Mouse (Mus musculus) heart, embryonic 15.5 days (tissue): ENCODE measurements at regions not wholly inside any gene's neighbourhood (a gene's known extent, or its start where the extent isn't known, plus 50 kb on each side); places are given as distances from the start of the nearest gene placed in this dataset.

Experiments used
- ATAC-seq: fragments of 200-750 bp; cut with Nextera tagmentation; replicated peaks from 2 replicates; pipeline ENCODE4 v1.8.0; 2017; ENCODE audit warnings: low read depth, moderate TSS enrichment; ENCODE audit not compliant: insufficient number of reproducible peaks, insufficient read depth, low FRiP score
- H3K27ac ChIP-seq: fragments of 300-500 bp; sonication (generic); 2 replicates; pipeline ENCODE4 v1.5.1; 2015; ENCODE audit warnings: mild to moderate bottlenecking, inconsistent platforms
- H3K27me3 ChIP-seq: fragments of 300-500 bp; sonication (generic); 2 replicates; pipeline ENCODE4 v1.6.1; 2015; ENCODE audit warnings: inconsistent platforms
- H3K36me3 ChIP-seq: fragments of 300-500 bp; sonication (generic); 2 replicates; pipeline ENCODE4 v1.6.1; 2015; ENCODE audit warnings: mild to moderate bottlenecking, inconsistent platforms
- H3K4me1 ChIP-seq: fragments of 300-500 bp; sonication (generic); replicated peaks from 2 replicates; pipeline ENCODE4 v1.6.1; 2015; ENCODE audit warnings: inconsistent platforms
- H3K4me2 ChIP-seq: fragments of 300-500 bp; sonication (generic); 2 replicates; pipeline ENCODE4 v1.6.1; 2015; ENCODE audit warnings: inconsistent platforms, mild to moderate bottlenecking, moderate library complexity
- H3K4me3 ChIP-seq: fragments of 300-500 bp; sonication (generic); 2 replicates; pipeline ENCODE4 v1.5.1; 2015; ENCODE audit warnings: mild to moderate bottlenecking, inconsistent platforms
- H3K9ac ChIP-seq: fragments of 300-500 bp; sonication (generic); 2 replicates; pipeline ENCODE4 v1.6.1; 2015; ENCODE audit warnings: mild to moderate bottlenecking, inconsistent platforms
- H3K9me3 ChIP-seq: fragments of 300-500 bp; sonication (generic); replicated peaks from 2 replicates; pipeline ENCODE4 v1.6.1; 2016; ENCODE audit warnings: inconsistent platforms
- WGBS: fragments of 180-500 bp; shearing (Covaris S2); methylation state at CpG from one replicate; pipeline ENCODE4 v1.1.7; 2015; ENCODE audit warnings: mixed read lengths; 5-methylcytosine and 5-hydroxymethylcytosine counted together

DNA sequence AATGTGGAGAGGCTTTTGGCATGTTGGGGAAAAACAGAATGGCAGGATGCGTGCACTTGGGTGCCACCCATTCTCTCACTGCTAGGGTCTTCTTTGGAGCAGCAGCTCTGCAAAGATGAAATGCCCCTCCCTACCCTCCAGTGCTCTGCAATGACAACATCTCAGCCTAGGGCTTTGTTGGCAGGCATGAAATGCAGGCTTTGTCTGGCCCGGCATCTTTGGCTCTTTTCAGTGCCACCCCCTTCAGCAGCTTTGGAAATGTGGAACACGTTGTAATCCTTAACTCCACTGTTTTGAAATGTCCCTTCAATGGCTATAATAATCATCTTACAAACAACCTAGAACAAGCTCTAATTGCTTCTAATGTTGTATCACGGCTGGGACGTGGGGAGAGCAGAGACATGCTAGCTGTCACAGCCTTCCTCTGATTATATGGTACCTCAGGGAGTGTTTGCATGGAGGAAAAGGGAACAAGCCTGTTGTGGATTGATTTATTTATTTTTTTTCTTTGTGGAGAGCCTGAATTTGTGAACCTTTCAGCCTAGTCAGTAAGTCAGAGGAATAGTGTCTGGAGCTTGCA is 581.6 kb upstream of the Kirrel3 start:
- ATAC-seq = no peak
- WGBS = 59% methylated on average over 5 of the region's 5 CpGs
- no peaks in the 10 kb centered on the region for H3K9me3 ChIP-seq

DNA sequence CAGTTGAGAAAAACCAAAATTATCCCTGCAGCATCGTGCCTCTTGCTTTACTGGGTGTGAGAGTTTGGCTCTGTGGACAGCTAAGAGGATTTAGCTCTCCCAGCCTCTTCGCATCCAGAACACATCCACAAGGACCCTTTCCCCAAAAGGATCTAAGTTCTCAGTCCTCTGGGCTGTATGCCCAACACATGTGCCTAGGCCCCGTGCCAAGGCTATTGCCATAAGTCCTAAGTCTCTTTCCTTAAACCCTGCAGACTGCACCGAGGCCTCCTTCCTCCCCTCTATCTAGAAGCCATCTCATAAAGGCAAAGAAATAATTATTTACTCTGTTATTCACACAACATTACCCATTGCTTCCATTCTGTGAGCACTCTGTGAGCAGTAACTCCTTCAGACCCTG is 570.8 kb upstream of the Kirrel3 start:
- no peak for ATAC-seq
- Histone ChIP-seq H3K27me3 (no peaks in the 10 kb centered on the region), H3K4me3 (no peak overlapping the region), H3K36me3 (no peaks in the 10 kb centered on the region), H3K4me2 (no peak overlapping the region), H3K4me1 (no peaks in the 10 kb centered on the region), H3K27ac (no peak overlapping the region), H3K9ac (no peak overlapping the region), H3K9me3 (no peaks in the 10 kb centered on the region)
- 67% methylated on average over 4 of the region's 4 CpGs for WGBS

More for the DNA sequence above, 581.6 kb upstream of the Kirrel3 start:
- H3K36me3 ChIP-seq = no peaks in the 10 kb centered on the region
- H3K27ac ChIP-seq = no peak overlapping the region
- no peak overlapping the region for H3K4me2 ChIP-seq
- H3K27me3 ChIP-seq = no peaks in the 10 kb centered on the region
- H3K4me1 ChIP-seq = no peaks in the 10 kb centered on the region
- no peak overlapping the region for H3K4me3 ChIP-seq
- no peak overlapping the region for H3K9ac ChIP-seq

DNA sequence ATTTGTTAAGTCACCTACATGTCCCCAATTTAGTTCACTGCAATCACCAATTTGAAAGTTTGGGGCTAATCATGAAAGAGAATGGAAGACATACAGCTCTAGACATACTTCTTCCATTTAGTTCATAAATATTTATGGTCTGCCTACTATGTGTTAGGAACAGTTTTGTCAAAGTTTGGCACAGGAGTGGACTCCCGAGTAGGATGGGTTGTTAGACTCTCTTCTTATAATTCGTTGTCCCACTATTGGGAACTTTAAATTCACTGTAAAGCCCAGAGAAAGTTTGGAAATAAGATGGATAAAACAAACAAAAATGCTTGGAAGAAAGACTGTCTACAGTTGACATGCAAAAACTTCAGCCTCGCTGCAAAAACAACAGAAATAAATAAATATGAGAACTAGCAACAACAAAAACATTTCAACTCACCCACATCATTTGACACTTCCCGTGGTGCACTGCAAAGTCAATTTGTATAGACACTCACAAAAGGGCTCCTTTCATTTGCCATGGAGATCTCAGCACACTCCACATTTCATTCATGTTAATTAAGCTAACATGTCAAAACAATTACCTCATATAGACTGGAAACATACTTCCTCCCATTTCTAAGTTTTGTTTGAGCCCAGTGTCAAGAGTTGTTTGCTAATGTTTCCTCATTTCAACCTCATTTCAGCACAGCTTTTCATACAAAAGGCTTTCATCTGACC is 570.2 kb upstream of the Kirrel3 start:
- Histone ChIP-seq H3K27me3 (no peaks in the 10 kb centered on the region), H3K27ac (no peak overlapping the region), H3K36me3 (no peaks in the 10 kb centered on the region), H3K9me3 (no peaks in the 10 kb centered on the region), H3K4me3 (no peak overlapping the region), H3K4me2 (no peak overlapping the region), H3K9ac (no peak overlapping the region), H3K4me1 (no peaks in the 10 kb centered on the region)
- WGBS = 74% methylated on average over 4 of the region's 4 CpGs
- no peak for ATAC-seq

DNA sequence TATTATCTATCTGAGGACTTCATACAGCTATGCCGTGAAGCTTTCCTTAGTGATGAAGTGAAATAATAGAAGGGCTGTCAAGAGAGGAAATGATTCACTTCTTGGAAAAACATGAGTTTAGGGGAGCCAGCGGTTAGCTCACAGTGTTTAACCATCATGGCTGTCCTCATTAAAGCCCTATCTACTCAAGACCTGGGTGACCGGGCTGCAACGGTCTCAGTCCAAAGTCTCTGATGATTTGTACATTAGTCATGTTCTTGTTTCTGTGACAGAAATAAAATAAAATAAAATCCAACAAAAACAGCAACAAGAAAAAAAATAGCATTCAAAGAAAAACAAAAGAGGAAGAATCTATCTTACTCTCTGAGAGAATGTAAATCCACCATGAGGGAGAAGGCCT is 555.4 kb upstream of the Kirrel3 start:
- ATAC-seq = no peak
- no peak overlapping the region for H3K27ac ChIP-seq
- no peaks in the 10 kb centered on the region for H3K36me3 ChIP-seq
- no peaks in the 10 kb centered on the region for H3K9me3 ChIP-seq
- H3K4me1 ChIP-seq = no peaks in the 10 kb centered on the region
- 57% methylated on average over 4 of the region's 4 CpGs for WGBS
- no peak overlapping the region for H3K4me2 ChIP-seq
- no peaks in the 10 kb centered on the region for H3K27me3 ChIP-seq
- no peak overlapping the region for H3K9ac ChIP-seq
- H3K4me3 ChIP-seq = no peak overlapping the region

DNA sequence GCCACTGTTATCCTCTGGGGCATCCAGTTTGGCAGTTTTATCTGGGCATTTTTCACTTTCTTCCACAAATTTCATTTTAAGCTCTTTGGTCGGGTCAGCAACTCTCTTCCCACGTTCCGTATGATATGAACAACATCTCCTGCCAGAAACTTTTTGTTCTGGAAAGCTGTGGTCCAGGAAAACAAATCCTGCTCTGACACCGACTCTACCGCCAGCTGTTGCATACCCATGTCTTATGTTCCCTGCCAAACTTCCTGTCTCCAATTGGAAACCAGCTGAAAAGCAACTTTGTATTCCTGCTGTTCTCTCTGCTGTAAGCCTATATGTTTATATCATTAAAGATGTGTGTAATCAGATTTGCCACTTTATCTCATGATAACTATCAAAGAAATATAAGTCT is 551.6 kb upstream of the Kirrel3 start:
- WGBS = 65% methylated on average over 5 of the region's 5 CpGs
- ATAC-seq = no peak
- no peak overlapping the region for H3K9ac ChIP-seq
- no peaks in the 10 kb centered on the region for H3K4me1 ChIP-seq
- no peak overlapping the region for H3K27ac ChIP-seq
- H3K36me3 ChIP-seq = no peaks in the 10 kb centered on the region
- H3K4me3 ChIP-seq = no peak overlapping the region
- H3K27me3 ChIP-seq = no peaks in the 10 kb centered on the region
- H3K4me2 ChIP-seq = no peak overlapping the region
- no peaks in the 10 kb centered on the region for H3K9me3 ChIP-seq

DNA sequence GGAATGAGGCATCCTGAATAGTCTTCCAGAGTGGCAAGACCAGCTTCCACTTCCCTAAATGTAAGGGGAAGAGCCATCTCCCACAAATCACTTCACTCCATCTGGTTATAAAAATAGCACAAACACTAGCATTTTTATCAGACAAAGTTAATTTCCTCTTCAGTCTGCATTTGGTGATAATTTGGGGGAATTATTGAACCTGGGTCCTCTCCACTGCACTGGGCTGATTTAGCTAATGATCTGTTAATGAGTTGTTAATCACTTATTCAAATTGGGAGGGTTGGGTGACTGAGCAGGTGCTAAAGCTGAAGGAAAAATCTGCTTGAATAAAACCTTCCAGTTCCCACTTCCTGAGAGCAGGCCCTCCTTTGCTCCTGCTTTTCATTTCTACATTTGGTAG is 531.4 kb upstream of the Kirrel3 start:
- ATAC-seq = no peak
- H3K4me3 ChIP-seq = no peak overlapping the region

More for the DNA sequence above, 531.4 kb upstream of the Kirrel3 start:
- H3K36me3 ChIP-seq = no peaks in the 10 kb centered on the region
- no peak overlapping the region for H3K9ac ChIP-seq
- no peaks in the 10 kb centered on the region for H3K4me1 ChIP-seq
- no peak overlapping the region for H3K4me2 ChIP-seq
- no peaks in the 10 kb centered on the region for H3K27me3 ChIP-seq
- H3K9me3 ChIP-seq = no peaks in the 10 kb centered on the region
- no peak overlapping the region for H3K27ac ChIP-seq
